Mouse (Mus musculus) intestine, postnatal 0 days (tissue): ENCODE measurements around the gene Fto. TPM values are rescaled to one million over a fixed set of nuclear protein-coding genes. Genes with fewer than 3 reads are reported as not detected.

ENCODE experiments used
- ATAC-seq: fragments of 200-750 bp; cut with Nextera tagmentation; 2 replicates; pipeline ENCODE4 v1.8.0; 2017; ENCODE audit warnings: mild to moderate bottlenecking, moderate TSS enrichment, moderate library complexity
- H3K27ac ChIP-seq: fragments of 300-500 bp; sonication (generic); 2 replicates; pipeline ENCODE4 v1.5.1; 2014; ENCODE audit warnings: mild to moderate bottlenecking, low read depth, low read length, moderate library complexity
- H3K27me3 ChIP-seq: fragments of 300-500 bp; sonication (generic); replicated peaks from 2 replicates; pipeline ENCODE4 v1.6.1; 2014; ENCODE audit warnings: low read length, mixed read lengths; ENCODE audit not compliant: control insufficient read depth, insufficient read depth
- H3K36me3 ChIP-seq: fragments of 300-500 bp; sonication (generic); 2 replicates; pipeline ENCODE4 v1.6.1; 2014; ENCODE audit warnings: mild to moderate bottlenecking, moderate library complexity; ENCODE audit not compliant: control insufficient read depth, insufficient read depth
- H3K4me1 ChIP-seq: fragments of 300-500 bp; sonication (generic); replicated peaks from 2 replicates; pipeline ENCODE4 v1.6.1; 2014; ENCODE audit warnings: antibody characterized with exemption, low read length, mixed read lengths; ENCODE audit not compliant: control insufficient read depth, insufficient read depth
- H3K4me2 ChIP-seq: fragments of 300-500 bp; sonication (generic); replicated peaks from 2 replicates; pipeline ENCODE4 v1.6.1; 2014; ENCODE audit warnings: low read depth, mild to moderate bottlenecking, moderate library complexity
- H3K4me3 ChIP-seq: fragments of 300-500 bp; sonication (generic); 2 replicates; pipeline ENCODE4 v1.5.1; 2014; ENCODE audit warnings: low read depth, low read length
- H3K9ac ChIP-seq: fragments of 300-500 bp; sonication (generic); 2 replicates; pipeline ENCODE4 v1.6.1; 2014; ENCODE audit warnings: mild to moderate bottlenecking, low read depth, low read length
- H3K9me3 ChIP-seq: fragments of 300-500 bp; sonication (generic); 2 replicates; pipeline ENCODE4 v1.6.1; 2016; ENCODE audit warnings: mixed run types; ENCODE audit not compliant: control insufficient read depth
- CTCF ChIP-seq: sonication (generic); IDR thresholded peaks from 2 replicates; pipeline ENCODE4 v1.5.1; 2016; ENCODE audit warnings: low read depth, mild to moderate bottlenecking, control low read depth, antibody characterized with exemption, moderate library complexity
- WGBS: fragments of 180-500 bp; shearing (Covaris S2); extraction: QIAGEN DNeasy Blood & Tissue Kit; methylation state at CpG from one replicate; pipeline ENCODE4 v1.1.7; 2014; 5-methylcytosine and 5-hydroxymethylcytosine counted together
- polyA plus RNA-seq: library from polyadenylated mRNA; unstranded; fragments of >200 nt; fragmentation: Nextera tagmentation; extraction: Ambion mirVana; gene quantifications from 2 replicates; pipeline ENCODE4 v1.2.1, GENCODE M21; 2015

Fto gene
- polyA plus RNA-seq, 1 experiment from 2014 or later: 21.7 TPM

DNA sequence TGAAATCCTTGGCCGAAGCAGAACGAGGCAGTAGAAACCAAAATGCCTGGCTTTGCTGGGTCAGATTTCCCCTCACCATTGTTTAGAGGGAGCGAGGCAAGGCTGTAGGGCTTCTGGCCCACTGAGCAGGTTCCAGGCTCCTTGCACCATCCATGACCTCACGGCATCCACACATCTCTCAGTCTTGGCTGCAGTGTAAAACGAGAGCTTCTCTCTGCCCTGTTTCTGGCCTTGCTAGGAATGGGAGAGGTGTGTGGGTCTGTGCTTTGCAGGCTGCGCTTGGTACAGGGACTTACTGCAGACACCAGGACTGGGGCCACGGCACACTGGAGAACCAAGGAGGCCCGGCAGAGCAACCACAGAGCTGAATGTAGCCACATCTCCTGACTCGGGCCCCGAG is 132.2 kb downstream of the Fto start:
- Histone ChIP-seq H3K9me3 (no peaks in the 10 kb centered on the region), H3K4me2 (no peak overlapping the region), H3K4me3 (no peak overlapping the region), H3K4me1 (no peaks in the 10 kb centered on the region), H3K27ac (no peak overlapping the region), H3K9ac (no peak overlapping the region), H3K36me3 (peaks cover 4% of the 10 kb centered on the region; the same call in 1 of the 2 replicates), H3K27me3 (no peaks in the 10 kb centered on the region)
- ATAC-seq: no peak
- TF ChIP-seq CTCF: no peak
- 84% methylated on average over 10 of the region's 10 CpGs for WGBS

DNA sequence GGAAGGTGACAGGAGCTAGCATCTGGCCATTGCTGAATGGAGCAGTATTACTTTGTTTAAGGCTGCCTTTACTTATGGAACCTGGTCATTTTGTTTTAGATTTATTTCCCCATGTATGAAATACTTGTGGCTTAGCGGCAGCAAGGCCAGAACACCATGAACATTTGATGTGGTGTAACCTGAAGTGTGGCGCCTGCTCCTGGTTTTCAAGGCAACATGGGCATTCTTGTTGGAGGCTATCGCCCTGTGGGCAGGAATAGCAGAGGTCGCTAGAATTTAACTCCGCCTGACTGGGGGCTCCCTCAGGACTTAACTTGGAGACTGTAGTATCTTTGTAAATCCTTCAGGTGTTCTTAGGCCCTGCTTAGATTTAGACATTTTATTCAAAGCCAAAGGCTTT is 132.7 kb downstream of the Fto start:
- Histone ChIP-seq H3K9ac (no peak overlapping the region), H3K4me3 (no peak overlapping the region), H3K9me3 (no peaks in the 10 kb centered on the region), H3K36me3 (peaks cover 4% of the 10 kb centered on the region; the same call in 1 of the 2 replicates), H3K27ac (no peak overlapping the region), H3K4me2 (no peak overlapping the region), H3K4me1 (no peaks in the 10 kb centered on the region), H3K27me3 (no peaks in the 10 kb centered on the region)
- TF ChIP-seq CTCF: no peak
- WGBS: 91% methylated on average over 5 of the region's 5 CpGs
- ATAC-seq: no peak

DNA sequence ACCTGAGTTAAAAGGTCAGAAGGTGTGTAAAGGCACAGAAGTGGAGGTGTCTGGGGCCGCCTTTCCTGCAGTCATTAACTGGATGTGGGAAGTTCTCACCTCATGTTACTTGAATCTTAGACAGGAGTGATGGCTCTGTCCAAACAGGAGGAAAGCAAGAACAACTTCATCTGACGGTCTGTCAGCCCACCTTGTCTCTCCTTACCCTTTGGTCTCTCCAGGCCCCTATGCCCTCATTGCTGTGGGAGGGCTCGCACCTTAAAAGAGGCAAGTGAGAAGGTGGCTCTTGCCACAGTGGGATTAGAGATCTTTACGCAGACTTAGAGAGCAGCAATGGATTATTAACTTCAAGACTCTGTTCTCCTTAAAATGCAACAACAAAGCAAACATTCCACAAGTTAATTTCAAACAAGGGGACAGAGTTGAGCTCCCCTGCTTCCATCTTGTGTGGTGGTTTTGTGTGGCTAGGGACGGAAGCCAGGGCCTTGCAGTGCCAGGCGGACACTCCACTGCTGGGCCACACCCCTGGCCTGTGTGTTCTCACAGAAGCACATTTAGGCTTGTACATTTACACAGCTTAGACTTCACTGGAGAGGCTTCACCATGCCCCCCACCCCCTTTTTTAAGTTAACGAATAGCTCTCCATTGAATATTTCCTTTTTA is 135.5 kb downstream of the Fto start:
- no peak overlapping the region for H3K4me2 ChIP-seq
- 88% methylated on average over 7 of the region's 7 CpGs for WGBS
- no peak for TF ChIP-seq CTCF
- H3K4me3 ChIP-seq: no peak overlapping the region
- H3K9ac ChIP-seq: no peak overlapping the region
- no peak for ATAC-seq
- H3K4me1 ChIP-seq: no peaks in the 10 kb centered on the region
- H3K36me3 ChIP-seq: no peaks in the 10 kb centered on the region; the same call in 1 of the 2 replicates
- no peak overlapping the region for H3K27ac ChIP-seq
- H3K9me3 ChIP-seq: no peaks in the 10 kb centered on the region
- no peaks in the 10 kb centered on the region for H3K27me3 ChIP-seq

DNA sequence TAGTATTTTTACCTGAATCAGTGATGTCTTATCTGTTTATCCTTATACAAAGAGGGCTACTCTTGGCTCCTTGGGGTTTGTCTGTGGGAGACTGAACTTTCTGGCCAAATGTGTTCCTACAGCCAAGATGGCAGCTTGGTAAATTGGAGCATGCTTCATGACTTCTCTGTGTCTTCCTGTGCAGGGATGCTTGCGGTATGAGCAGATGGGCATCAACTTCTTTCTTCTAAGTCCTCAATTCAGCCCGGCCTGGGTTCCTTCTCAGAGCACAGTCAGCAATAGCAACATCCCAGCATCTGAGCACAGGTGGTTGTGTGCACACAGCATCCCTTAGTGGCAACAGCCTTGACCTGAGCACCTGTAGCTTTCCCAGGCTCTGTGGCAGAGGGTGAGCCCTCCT is 141.6 kb downstream of the Fto start:
- Histone ChIP-seq H3K9me3 (no peaks in the 10 kb centered on the region), H3K27me3 (no peaks in the 10 kb centered on the region), H3K4me1 (no peaks in the 10 kb centered on the region), H3K27ac (no peak overlapping the region), H3K4me2 (no peak overlapping the region), H3K9ac (no peak overlapping the region), H3K36me3 (no peaks in the 10 kb centered on the region), H3K4me3 (no peak overlapping the region)
- WGBS: 98% methylated on average over 2 of the region's 2 CpGs
- ATAC-seq: no peak
- TF ChIP-seq CTCF: no peak

DNA sequence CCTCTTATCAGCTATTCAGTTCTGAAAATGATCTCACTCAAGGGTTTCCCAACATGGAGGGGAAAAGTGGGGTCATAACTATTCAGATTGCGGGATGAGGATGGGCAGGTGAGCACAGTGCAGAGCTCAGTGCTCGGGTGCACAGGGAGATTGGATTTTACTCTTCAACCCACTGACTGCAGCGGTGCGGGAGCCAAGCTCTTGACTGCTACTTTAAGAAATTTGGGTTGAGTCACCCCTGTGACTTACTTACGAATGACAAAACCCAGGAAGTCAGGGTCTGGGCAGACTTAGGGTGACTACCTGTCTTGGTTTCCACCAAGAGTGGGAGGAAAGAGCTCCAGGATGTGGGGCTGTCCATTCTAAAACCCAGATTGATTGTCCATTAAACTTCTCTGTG is 142.3 kb downstream of the Fto start:
- no peak overlapping the region for H3K4me3 ChIP-seq
- H3K36me3 ChIP-seq: no peaks in the 10 kb centered on the region
- no peak overlapping the region for H3K4me2 ChIP-seq
- no peaks in the 10 kb centered on the region for H3K27me3 ChIP-seq
- no peaks in the 10 kb centered on the region for H3K4me1 ChIP-seq
- no peak overlapping the region for H3K27ac ChIP-seq
- 93% methylated on average over 5 of the region's 5 CpGs for WGBS
- no peak for TF ChIP-seq CTCF
- ATAC-seq: no peak
- H3K9me3 ChIP-seq: no peaks in the 10 kb centered on the region
- no peak overlapping the region for H3K9ac ChIP-seq

DNA sequence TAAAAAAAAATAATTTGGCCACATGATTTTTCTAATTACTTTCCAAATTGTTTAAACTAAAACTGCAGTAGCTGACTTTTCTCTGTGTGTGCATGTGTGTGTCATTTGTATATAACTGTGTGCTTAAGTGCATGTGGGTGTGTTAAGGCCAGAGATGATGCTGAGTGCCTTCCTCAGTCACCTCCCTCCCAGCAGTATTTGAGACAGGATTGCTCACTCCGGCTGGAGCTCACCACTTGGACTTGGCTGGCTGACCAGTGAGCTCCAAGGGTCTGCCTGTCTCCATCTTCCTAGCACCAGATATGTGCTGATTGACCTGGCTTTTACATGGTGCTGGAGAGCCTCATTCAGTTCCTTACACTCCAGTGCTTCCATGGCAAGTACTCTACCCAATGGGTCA is 144.7 kb downstream of the Fto start:
- Histone ChIP-seq H3K36me3 (no peaks in the 10 kb centered on the region), H3K4me3 (no peak overlapping the region), H3K27me3 (no peaks in the 10 kb centered on the region), H3K9me3 (no peaks in the 10 kb centered on the region), H3K4me1 (no peaks in the 10 kb centered on the region), H3K27ac (no peak overlapping the region), H3K4me2 (no peak overlapping the region), H3K9ac (no peak overlapping the region)
- ATAC-seq: no peak
- 90% methylated on average over 1 of the region's 1 CpGs for WGBS
- TF ChIP-seq CTCF: no peak
